Mouse (Mus musculus) brain, embryonic 18.5 days (tissue): ENCODE results near the gene Traf7.

ENCODE experiments used
- DNase-seq: peaks from one replicate; pipeline ENCODE4 v3.0.0-alpha.2; 2012; ENCODE audit warnings: low read depth, low spot score

Traf7 gene

DNA sequence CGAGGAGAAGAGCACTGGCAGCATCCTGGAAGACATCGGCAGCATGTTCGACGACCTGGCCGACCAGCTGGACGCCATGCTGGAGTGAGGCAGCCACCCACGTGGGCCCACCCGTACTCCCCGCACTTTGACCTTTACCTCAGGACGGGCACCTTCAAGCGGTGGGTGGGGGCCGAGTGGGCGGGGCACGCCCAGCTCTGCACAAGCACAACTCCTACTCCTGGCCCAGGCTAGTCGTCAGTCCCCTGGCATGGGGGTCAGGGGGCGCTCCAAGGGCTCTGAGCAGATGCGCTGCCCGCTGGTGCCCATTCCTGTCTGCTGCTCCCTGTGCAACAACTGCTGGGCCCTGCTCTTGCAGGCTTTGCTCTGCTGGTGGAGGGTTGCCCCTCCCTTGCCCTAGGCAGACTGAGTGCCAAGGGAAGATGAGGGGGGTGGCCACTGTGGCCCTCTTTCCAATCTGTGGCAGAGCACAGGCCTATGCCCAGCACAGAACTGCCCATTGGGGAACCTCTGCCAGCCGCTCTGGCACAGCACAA is 20.5 kb downstream of the Traf7 start:
- DNase-seq, result no peak

GRCm38 (mm10) chr17:24506332-24507070 is 21.2 kb downstream of the Traf7 start:
- no peak for DNase-seq

DNA sequence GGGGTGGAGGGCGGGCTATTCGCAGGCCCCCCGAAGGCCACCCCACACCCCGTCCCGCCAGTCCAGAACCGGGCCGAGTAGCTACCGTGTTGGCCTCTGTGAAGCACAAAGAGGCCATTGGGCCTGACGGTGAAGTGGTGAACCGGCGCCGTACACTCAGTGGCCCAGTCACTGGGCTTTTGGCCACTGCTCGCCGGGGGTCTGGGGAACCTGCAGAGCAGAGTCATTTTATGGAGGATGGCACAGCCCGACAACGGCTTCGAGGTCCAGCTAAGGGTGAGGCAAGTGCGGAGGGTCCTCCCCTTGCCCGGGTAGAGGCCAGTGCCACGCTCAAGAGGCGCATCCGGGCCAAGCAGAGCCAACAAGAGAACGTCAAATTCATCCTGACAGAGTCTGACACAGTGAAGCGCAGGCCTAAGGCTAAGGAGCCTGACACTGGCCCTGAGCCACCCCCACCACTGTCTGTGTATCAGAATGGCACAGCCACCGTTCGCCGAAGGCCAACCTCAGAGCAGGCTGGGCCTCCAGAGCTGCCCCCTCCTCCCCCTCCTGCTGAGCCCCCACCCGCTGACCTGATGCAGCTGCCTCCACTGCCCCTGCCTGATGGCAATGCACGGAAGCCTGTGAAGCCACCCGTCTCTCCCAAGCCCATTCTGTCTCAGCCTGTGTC is 22.3 kb downstream of the Traf7 start:
- no peak for DNase-seq

- no peak for DNase-seq
These were observed 23.7 kb downstream of the Traf7 start for GRCm38 (mm10) chr17:24504085-24504484.

DNA sequence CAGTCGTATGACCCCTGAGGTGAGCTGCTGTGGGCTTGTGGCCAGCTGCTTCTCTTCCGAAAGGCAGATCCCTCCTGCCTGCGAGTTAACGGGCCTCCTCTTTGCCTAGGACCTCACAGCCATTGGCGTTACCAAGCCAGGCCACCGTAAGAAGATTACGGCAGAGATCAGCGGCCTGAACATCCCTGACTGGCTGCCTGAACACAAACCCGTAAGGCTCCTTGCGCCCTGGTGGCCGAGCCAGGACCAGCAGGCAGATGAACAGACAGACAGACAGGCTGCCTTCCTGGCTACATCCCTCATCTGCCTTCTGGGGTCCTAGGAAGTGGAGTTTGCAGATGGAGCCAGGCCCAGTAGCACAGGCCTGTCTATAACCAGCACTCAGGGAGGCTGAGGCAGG is 25.5 kb downstream of the Traf7 start:
- DNase-seq, result no peak

DNA sequence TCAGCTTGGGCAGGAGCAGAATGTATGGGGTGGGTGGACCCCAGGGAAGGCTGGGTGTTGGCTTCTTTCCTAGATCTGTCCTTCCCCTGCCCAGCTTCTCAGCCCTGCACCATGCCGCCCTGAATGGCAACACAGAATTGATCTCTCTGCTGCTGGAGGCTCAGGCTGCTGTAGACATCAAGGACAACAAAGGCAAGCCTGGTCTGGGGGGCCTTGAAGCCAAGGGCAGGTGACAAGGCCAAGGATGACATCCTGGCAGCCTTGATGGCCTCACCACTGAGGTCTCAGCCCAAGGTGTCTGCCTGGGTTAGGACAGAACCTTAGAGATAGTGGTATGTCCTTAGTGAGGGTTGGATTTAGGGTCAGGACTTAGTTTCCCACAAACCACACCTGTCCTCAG is 31.7 kb downstream of the Traf7 start:
- no peak for DNase-seq

DNA sequence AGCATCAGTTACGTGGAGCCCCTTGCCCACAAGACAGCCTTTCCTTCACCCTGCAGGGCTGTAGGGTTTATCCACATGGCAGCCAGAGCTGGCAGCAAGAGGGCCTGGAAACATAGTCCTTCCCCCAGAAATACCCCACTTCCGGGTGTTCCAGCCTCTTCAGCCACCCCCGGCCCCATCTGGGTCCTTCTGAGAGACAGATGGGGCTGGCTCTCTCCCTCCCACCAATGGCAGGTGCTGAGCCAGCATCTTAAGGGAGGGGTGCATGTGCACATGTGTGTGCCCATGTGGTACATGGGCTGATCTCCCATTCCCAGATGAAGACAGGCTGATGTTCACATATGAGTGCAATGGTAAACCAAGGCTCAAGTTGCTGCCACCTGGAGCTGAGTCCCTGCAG is 32.3 kb downstream of the Traf7 start:
- DNase-seq, result no peak

DNA sequence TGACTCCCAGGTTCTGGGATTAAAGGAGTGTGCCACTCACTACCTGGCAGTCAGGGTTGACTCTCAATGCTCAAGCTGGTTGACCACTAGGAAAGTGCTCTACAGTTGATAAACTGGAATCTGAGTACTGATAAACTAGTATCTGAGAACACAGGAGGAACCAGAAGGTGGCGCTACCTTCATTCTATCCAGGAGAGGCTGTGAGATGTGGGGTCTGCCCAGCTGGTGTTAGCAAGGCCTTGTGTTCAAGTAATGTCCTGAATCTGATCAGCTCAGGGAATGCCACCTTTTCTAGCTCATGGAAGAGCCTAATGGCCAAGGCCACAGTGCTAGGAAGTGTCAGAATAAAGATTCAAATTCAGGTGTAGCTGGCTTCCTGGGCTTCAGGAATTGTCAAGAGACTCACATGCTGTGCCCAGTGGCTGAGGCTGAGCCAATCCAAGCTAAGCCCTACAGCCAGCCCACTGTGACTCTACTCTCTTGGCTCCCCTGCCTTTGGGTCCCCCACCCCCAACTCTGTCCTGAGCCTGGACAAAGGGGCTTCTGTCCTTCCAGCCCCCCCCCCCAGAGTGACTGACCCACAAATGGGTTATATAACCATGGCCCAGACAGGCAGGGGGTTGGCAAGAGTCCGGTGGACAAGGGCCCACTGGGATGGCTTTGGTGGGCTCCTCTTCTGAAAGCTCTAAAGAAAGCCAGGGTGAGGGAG is 33.0 kb downstream of the Traf7 start:
- no peak for DNase-seq

- no peak for DNase-seq
These were observed 37.3 kb downstream of the Traf7 start for GRCm38 (mm10) chr17:24490399-24490798.

DNA sequence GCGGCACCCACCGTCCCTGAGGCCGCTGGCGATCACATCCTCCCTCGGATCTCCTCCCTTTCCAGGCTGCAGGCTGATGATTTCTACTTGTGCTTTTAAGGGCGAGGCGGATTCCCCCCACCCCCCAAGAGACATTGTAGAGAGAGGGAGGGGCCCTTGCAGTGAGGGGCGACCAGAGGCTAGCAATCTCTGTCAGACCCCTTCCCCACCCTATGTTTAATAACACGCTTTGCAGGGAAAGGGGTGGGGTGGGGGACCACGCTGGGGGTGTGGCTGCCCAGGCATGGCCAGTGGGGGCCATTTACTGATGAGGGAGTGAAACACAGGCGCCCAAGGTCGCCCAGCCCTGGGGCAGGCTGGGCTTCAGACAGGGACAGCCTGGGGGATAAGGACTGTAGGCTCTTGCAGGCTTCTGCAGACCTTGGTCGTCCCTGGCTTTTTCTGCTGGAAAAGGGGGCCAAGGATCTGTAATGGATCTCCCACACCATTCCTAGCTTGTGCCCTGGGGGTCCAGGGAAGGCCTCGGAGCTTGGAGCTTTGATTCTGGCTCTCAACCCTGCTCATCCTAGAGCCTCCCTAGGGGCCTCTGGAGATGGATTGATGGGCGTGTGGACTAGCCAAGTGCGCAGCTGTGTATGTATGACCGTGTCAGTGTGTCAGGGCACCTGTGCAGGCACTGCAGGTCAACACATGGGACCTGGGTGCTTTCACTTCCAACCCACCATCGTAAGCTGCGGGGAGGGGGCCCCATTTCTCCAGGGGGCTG is 38.3 kb downstream of the Traf7 start:
- no peak for DNase-seq

DNA sequence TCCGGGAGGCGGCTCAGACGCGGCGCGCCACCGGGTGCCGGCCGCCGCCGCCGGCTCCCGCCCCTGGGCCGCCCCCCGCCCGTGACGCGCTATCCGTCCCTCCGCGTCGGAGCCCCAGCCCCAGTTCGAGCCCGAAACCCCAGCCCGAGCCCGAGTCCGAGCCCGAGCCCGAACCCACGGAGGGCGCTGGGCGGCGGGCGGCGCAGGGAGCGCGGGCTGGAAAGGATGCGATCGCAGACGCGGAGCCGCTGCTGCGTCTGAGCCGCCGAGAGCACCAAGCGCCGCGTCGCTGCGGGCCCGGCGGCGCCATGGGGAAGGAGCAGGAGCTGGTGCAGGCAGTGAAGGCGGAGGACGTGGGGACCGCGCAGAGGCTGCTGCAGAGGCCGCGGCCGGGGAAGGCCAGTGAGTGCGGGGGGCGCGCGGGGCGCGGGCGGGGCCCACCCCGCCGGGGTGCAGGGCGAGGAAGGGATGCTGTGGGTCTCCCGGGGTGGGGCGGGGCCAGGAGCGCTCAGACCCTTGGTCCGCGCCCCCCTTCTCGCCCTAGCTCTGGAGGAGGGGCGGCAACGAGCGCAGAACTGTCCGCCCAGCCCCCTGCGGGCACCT is 39.0 kb downstream of the Traf7 start:
- DNase-seq, result no peak

DNA sequence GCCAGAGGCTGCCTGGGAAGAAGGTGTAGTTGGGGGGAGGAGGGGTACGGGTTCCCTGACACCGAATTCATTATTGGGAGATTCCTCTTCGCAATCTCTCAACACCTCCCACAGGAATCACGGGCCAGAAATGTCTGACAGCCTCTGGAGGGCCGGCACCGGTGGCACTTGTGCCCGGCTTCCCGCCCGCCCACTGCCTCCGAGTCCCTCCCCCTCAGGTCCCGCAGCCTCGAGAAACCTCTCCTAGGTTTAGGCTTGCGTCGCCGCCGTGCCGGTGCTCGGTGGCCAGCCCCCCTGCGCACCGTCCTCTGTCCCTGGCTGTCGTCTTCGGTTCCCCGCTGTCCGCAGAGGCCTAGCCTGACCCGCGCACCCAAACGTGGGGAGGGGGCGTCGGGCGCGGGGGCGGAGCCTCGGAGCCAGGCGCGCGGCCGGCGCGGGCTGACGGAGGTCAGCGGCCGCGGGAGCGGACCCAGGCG is 39.5 kb downstream of the Traf7 start, which contains the start of gene Caskin1:
Gene Caskin1, plus strand, starts transcription at position 416 of the 476 bp plus-strand sequence.
- DNase-seq, result no peak

GRCm38 (mm10) chr17:24485090-24485860 is 42.5 kb downstream of the Traf7 start:
- no peak for DNase-seq

DNA sequence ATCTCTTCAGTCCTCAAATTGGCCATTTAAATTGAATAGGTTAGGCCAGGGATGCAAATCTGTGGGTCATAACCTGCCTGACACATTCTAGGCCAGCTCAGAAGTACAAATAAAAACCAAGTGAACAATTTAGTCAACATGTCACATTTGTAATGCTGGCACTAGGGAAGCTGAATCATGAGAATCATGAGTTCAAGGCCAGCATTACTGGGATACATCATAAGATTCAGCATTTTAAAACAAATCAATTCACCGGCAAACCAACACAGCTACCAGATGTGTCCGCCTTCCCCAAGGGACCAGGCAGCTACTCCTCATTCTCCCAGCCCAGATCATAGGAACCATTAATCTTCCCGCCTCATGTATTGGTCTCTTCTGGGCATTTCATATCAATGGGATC is 44.2 kb downstream of the Traf7 start:
- DNase-seq, result no peak

- DNase-seq, result no peak
These were observed 46.5 kb downstream of the Traf7 start for GRCm38 (mm10) chr17:24481027-24481815.

DNA sequence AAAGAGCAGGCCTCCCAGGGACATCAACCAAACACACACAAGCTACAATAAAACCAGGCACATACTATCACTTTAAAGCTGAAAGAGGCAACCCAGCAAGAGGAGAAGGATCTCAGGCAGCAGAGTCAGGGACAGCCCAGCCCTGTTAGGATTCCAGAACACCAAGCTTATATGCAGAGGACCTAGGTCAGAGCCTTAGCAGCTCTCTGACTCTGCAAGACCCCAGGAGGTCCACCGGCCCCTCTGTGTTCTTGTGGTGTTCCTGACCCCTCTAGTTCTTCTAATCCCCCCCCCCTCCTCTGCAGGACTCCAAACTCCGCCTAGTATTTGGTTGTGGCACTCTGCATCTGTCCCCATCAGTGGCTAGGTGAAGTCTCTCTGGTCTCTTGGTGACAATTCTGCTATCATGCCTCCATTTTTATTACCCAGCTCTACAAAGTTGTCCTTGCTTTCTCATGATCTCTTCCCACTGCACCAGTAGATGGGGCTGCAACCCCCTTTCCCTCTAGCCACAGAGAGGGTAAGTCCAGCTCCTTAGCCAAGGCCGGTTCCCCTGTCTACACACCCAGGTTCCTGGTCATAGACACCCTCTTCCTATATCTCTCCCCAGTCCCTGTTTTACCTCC is 47.4 kb downstream of the Traf7 start:
- DNase-seq, result no peak

DNA sequence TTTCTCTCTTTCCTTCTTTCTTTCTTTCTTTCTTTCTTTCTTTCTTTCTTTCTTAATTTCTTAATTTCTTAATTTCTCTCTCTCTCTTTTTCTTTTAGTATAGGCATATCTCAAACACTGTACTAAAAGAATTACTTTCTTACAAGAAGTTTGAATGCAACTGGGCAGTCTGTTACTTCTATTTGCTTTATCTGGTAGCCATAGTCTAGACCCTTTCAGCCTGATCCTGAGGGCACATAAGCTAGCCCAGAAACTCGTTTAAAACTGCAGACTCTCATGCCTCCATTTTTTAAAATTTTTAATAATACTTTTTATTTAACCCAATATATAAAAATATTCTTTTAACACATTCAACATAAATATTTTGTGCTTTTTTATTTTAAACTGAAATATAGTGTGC is 48.3 kb downstream of the Traf7 start:
- DNase-seq, result no peak

- peak; percentile 89 for DNase-seq
These were observed 48.9 kb downstream of the Traf7 start, which contains the start of gene Mlst8 for GRCm38 (mm10) chr17:24478663-24479380. Gene Mlst8, minus strand, starts transcription at chr17:24479078.
